Mouse (Mus musculus): ENCODE measurements around the gene Cacna2d3.

Gene Cacna2d3

DNA sequence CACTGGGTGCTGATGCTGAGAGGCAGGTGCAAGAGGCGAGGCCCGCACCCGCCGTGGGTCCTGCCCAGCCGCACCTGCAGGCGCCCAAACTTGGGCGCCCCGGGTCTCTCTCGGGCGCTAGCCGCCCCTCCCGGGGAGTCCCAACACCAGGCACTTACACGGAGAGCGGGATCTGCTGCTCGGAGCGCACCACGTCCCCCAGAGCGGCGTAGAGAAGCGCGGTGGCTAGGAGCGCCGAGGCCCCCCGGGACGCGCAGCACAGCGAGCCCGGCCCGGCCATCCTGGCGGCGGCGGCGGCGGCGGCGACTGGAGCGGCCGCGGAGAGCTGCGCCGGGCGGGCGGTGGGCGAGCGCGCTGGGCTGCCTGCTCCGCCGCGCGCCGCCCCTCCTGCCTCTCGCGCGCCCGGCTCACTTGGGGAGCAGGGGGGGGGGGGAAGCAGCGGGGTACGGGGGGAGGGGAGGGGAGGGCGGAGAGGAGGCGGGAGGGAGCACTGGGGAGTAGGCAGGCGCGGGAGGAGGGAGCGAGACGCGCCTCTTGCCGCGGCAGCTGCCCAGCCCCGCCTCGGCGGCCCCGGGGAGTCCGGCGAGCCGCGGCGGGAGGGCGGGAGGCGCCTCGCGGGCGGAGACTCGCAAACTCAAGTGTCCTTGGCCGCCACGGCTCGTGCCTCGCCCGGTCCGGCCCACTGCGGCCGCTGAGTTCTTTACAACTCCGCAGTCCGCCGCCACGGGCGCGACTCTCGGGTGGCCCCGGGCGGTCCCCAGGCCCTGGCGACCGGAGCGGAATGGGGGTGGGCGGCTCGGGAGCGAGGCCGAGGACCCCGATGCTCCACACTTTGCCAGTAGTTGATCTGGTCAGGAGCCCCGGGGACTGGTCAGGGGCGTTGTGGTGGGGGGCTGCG, at the start of gene Cacna2d3:
Gene Cacna2d3, minus strand, starts transcription at position 377 of the 898 bp plus-strand sequence.
- DNase-seq: no peak

DNA sequence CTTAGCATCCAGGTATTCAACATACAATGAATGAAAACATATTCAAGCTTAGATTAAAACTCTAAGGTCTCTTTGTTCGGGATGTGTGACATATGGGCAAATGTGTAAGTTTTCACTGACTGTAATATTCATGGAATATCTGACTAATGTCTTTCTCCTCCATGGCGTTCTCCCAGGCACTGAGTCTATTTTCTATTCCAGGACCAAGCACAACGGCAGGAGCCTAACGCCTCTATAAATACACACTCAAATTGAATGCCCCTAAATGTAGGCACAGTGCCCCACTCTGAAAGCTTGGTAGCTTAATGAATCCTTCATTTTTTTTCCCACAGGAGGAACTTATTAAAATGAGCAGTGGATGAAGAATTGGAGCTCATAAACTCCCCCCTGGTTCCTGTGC, 47.8 kb upstream of the Cacna2d3 start:
- no peak for DNase-seq

DNA sequence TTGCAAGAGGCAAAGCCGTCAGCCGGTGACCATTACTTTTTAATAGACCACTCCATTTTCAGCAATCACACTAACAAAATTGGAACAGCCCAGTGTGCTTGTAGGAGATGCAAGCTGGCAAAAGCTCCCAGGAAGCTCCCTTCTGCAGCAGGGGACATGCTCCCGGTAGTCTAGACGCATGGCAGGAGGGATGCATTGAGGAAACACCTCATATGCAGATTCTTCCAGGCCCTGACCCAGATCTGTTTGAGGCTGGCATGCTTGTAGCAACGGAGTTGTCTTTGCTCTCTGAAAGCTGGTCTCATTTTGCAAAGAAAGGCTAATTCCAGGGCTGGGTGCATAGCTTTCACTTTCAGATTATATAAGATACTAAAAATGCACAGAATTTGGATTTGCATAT, 31.2 kb upstream of the Cacna2d3 start:
- no peak for DNase-seq

DNA sequence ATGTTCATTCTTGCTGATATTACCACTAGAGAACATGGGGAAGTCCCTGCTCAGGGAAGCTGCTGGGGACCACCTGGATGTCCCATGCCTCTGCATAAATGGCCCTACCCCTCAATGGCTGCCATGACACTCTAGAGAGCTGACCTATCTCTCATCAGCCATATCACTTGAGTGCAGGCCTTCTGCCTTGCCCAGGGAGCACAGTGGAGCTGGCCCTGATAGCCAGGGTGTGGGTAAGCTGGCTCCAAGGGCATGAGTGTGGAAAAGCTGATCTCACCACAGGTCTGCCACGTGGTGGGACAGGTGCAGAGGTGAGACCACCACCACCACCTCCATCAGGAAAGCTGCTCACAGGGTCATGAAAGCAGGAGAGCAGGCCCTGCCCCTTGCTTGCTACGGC, 17.1 kb upstream of the Cacna2d3 start:
- DNase-seq: no peak

DNA sequence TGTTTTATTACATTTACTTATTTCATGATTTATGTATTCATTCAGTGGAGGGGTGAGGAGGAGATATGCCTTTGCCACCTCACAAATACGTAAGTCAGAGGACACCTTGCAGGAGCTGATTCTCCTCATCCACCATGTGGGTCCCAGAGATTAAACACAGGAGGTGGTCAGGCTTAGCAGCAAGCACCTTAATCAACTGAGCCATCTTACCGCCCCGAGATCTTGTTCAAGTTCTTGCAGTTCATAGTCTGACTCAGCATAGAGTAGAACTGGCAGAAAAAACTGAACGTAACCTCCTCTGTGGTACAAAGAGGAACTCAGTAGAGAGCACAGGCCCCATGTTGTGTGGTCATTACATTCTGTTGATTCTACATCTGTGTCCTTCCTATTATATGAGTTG, 8.6 kb upstream of the Cacna2d3 start:
- DNase-seq: no peak

DNA sequence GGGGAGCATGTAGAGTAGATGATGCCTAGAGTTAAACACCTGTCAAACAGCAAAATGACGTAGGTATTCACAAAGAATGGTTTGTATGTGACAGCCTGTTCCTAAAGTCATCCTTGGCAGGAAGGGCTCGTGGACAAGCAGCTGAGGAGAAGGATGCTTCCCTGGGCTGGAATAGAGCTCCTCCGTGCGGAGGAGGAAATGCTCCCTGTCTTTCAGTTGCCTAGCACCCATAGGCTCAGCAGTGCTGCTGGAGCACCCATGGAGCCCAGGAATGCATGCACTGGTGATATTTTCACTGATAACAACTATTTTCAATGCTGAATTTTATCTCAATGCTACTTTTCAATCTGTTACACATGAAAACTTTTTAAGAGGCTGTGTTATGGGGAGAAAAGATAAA, 7.3 kb upstream of the Cacna2d3 start:
- DNase-seq: no peak

DNA sequence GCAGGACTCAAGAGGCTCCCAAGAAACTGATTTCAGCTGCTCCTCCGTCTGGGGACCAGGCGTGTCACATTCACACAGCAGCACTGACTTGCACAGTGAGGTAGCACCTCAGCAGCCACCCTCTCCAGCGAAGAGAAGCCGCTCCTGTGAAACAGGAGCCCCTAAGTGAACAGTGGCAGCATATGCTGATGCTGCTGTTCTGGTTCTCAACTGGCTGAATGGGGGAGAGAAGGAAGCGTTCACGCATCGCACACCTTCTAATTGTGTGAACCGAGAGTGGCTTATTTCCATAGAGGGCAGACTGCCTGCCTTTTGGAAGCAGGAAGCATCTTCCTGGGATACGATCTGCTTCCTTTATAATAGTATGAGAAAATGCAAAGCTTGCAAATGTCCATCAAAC, 5.9 kb upstream of the Cacna2d3 start:
- DNase-seq: no peak

DNA sequence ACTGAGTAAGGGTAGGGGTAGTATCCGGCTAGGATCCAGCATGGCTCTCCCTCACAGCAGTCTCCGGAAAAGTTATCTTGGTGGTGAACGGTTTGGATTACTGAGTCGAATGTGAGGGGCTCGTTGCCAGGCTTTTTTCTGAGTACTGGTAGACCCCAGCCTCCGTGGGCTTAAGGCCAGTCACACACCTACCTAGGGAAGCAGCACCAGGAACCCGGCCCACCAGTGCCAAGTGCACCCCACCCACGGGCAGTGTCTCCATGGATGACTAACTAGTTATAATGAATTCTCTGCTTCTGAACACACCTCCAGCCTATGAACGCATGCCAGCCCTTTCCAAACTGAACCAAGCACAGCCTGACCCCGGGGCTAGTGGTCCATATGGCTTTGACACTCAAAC, 1.6 kb upstream of the Cacna2d3 start:
- DNase-seq: no peak

DNA sequence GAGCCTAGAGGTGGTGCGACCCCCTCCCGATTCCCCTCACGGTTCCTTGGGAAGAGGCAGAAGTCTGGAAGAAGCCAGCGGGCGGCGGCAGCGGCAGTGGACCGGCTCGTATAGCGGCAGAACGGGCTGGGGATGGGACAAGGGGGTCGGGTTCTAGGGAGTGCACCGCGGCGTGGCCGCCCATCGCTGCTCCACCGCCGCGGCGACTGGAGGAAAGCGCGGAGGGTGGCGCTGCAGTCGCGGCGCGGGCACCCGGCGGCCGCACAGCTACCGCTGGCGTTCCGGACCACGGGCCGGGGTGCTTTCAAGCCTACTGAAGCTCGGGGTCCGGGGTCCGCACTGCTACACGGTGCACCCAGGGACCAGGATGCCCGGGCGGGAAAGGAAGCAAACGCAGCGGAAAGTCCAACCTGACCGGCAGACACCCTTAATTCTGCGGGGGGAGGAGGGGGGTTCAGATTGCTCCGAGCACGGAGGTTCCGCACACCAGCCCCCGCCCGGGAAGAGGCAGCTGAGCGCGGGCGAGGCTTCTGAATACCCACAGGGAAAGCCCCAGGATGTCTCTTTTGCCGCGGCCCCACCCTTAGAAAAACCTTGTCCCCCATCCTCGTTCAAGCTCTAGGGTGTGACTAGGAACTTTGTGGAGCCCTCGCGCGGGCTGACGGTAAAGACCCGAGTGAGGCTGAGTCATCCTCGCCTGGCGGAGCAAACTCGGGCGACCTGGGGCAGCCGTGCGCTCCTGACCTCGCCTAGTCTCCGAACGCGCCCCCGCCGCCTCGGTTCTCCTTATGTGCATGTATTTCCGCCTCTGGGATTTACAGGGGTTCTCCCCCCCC, 940 bp upstream of the Cacna2d3 start:
- DNase-seq: no peak

DNA sequence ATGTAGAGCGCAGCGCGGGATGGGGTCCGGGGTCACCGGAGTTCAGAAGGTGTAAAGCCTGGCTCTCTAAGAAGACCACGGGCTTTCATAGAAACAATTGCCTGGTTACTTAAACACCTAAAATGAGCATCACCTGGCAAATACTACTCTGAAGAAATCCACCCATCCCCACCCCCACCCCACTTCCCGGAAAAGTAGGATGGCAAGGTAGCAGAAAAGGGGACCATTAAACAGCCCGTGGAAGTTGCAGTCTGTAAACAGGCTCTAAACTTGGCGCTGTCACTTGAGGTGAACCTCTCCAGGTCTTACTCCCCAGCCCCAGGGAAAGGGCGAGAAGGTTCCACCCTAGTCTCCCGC, 555 bp downstream of the Cacna2d3 start:
- DNase-seq: no peak

DNA sequence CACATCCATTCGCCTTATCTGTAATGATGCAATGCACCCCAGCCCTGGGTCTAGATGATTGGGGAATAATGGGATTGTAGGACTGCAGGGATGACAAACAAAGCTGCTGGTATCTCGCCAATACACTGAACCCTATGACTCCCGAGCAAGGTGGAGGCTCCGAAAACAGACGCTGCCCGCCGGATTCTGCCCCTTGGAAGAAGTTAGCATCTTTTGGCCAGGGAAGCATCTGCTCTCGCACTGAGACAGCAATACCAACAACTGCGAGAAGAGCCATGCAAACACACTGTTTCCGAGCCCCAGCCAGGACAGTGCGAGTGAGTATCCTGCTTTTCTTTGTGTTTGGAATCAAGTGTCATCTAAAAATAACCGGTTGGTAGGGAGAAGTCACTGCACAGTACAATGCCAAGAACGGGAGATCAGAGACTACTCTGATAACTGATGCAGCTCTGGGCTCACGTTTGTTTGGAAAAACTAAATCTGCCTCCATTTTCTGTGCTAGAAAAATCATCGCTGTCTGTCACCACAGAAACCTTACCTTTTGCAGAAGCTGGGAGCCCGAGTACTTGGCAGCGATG, 1.2 kb downstream of the Cacna2d3 start:
- no peak for DNase-seq

DNA sequence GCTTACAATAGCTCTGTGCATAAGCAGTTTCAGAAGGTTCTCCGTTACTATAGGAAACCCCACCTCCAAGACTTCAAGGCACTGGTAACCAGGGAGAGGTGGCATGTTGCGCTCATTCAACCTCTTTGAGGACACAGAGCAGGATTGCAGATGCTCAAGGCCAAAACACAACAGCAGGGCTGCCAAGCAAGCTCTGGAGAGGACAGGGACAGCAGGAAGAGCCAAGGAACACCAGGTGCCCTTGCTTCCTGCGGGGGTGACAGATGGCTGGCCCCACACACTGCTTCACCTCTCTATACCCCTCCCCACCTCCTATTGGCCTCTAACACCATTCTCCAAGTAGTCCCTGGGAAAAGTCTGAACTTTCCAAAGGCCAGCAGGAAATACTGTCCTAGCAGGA, 9.0 kb downstream of the Cacna2d3 start:
- DNase-seq: no peak

DNA sequence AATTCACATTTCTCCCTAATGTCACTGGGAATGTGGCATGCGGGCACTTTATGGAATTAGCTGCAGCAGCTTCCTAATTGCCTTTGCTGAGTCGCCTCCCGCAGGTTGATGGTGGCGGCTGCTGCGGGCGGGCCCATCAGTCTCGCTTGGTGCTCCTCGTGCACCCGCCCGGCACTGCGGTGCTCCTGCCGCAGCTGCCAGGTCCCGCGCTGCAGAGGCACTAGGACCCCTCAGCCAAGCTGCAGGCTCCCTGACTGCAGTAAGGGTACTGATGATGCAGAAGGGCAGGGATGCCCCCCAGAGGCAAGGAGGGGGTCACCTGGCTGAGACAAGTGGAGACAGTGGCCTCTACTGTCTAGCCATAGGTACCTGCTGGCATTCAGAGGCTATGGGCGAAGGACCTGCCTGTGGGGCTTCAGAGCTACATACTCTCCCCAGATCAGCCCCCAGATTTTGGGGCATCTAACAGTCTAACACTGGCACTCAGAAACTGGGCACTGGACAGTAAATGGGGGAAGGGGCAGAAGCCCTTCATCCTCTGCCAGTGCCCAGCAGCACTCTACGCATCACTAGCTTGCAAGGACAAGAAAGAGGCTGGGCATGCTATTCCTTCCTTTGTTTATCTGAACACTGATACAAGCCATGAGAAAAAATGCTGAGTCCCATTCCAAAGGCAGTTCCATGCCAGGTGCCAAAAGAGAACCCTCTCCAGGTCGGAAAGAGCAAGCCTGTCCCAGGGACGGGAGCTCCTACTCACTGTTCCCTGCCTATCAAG, 13.9 kb downstream of the Cacna2d3 start:
- no peak for DNase-seq

DNA sequence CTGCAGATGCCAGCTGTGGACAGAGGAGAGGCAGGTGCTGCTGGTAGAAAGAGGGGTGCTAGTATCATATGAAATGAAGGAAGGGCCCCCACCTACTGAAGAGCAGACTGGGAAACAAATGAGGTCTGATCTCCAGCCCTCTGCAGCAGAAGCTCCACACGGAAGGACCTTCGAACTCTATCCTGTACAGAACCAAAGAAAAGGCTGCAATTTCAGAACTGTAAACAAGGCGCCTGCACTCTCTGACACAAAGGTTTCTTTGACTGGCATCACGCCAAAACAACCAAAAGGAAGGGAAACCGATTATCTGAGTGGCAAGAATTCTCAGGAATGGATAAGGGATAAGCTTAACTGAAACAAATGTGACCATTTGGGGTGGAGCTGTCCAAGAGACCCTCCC, 18.9 kb downstream of the Cacna2d3 start:
- DNase-seq: no peak

DNA sequence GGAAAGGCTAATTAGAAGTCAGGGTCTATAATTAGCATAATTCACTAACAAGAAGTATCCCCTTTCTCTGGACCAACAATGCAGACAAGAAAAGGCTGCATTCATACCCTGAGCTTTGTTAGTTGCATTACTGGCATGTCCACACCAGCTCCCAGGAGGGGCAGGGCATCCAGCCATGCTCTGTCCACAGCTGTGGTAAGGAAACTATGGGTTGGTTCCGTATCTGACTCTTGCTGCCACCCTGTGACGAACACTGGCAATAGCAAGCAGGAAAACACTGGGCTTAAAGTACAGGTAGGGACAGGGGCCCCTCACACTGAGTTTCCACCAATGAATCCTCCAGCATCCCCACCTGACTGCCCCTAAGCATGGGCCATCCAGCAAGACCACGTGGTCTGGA, 25.5 kb downstream of the Cacna2d3 start:
- no peak for DNase-seq

DNA sequence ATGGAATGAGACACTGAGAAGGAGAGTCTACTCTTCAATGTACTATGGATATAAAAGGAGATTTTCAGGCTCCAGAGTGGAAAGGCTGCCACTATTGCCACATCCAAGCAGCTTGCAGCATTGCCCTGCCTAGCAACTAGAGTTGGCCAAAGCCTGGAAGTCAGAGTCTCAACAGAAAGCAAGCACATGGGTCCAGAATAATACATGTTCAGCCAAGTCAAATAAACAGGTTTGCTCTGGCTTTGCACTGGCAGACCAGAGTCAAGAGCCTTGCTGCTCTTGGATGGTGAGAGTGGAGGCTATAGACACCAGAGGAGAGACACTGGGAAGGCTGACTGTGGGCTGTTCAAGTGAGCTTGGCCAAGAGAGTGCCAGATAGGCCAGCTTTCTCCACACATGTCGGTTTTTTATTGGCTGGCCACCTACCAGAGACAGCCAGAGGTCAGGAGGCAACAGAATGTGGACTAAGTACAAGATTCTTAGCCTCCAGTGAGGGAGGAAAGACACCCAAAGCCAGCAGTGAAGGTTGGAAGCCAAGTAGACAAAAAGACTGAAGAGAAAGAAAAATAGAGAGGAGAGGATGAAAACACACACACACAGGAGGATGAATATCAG, 49.1 kb downstream of the Cacna2d3 start:
- DNase-seq: no peak

DNA sequence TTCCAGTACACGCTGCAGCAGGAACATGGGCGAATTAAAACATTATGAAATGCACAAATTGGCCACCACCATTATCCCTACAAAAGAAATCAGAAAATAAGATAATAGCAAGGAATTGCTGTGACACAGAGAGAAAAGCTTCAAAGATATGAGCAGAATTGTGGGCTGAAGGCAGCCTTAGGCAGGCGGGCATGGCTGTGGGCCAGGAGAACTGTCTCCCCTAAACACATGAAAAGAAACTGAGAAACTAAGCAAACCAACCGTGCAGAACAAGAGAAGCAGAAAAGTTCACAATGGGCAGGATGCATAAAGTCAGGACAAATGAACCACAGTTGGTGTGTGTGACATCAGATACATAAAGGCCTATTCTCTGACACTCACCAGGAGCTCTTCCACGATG, 51.8 kb downstream of the Cacna2d3 start:
- no peak for DNase-seq

DNA sequence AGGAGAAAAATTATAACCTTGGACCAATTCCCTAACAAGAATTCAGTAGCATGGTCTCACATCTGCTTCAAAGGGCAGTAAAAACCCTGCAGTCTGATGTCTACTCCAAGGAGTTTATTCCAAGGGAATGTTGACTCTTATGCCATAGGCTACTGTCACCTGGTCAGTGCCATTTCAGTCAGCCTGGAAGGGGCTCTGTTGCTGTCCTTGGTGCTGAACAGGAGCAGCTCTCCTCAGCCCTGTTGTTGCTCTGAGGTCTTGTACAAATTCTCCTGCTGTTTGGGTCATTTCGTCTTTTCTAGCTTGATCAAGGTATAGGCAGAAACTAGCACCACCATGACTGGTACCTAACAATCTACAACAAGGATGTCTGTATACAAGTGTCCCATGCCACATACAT, 64.7 kb downstream of the Cacna2d3 start:
- DNase-seq: no peak

DNA sequence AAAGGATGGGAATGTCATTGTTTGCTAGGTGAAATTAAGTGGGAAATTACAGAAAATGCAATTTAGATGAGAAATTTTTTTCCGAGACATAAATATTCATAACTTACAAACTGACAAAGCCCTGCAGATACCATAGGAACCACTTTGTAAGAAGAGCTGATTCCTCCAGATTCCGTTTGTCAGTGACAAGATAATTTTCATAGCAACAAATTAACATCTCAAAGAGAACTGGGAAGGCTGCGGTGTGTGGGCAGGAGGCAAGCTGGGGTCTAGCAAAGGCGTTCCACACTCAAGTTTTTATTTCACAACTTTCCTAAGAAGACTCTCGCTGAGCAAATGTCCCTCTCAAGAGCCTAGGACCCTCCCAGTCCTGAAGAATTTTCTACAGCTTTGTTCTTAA, 71.1 kb downstream of the Cacna2d3 start:
- DNase-seq: no peak

DNA sequence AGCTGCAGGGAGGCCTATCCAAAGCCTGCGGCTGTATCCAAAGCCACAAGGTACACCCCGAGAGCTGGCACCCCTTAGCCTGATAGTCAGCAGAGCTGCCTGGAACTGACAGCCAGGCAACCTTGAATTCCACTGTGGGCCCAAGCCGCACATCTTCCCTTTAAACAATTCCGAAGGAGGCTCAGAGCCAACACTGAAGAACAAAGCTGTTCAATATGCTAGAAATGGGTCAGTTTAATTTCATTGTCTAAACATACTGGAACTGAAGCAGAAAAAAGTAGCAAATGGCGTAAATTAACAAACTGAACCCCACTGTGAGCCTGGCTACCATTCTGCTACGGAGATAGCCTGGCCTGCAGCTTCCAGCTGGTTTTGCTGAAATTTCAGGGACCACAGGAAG, 72.9 kb downstream of the Cacna2d3 start:
- no peak for DNase-seq

DNA sequence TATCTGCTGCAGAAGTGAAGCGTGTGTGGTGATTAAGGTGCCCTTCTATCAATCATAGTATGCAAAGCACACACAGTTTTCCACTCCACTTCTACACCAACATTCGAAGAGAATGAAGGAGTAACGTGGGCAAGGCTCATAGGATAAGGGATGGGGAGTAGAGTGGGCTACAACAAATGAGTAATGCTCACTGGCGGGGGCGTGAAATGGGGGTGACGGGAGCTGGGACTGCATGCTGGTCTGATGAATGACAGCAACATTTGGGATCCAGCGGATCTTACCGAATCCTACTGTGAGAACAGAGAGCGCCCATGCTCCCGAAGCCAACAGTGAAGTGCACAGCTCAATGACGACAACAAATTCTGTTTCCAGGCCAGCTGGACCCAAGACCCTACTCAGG, 76.2 kb downstream of the Cacna2d3 start:
- no peak for DNase-seq

DNA sequence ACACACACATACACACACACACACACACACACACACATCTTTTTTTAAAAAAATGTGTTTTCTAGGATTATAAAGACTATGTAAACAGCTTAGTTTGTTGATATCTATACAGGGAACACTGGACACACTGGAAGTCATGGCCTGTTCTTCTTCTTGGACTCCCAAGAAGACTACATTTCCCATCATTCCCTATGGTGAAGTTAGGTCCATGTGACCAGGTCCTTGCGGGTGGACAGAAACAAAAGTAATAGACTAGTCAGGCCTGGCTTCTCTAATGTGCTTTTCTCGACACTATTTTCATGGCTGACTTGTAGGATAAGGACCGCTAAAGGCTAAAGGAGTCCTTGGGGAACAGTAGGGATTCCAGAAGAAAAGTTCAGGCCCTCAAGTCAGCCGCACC, 78.4 kb downstream of the Cacna2d3 start:
- no peak for DNase-seq

DNA sequence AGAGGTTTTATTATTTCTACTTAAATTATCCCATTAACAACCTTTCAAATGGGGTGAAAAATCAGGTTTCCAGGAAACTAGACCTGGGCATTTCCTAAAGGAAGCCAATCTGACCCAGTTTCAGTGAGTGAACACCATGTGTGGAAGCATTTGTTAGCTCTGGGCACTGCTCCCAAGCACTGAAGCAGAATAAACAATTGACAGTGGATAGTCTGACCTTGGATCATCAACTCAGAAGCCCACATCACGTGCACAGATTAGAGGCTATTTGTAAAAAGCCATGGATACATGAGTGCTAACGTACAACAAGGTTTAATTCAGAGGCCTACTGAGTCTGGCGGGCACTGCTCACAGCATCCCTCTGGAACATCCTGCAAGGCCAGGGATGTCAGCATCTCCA, 82.4 kb downstream of the Cacna2d3 start:
- no peak for DNase-seq
